Mouse (Mus musculus): ENCODE results near the gene Il1f10. TPM values are rescaled to one million over a fixed set of nuclear protein-coding genes. Genes with fewer than 3 reads are reported as not detected.

Gene Il1f10
- total and polyA plus RNA-seq, 2 experiments from 2014 or later: not detected

- Histone ChIP-seq H3K27ac (ENCODE audit: low read depth) (no peak overlapping the region), H3K4me2 (ENCODE audit: low read depth, low read length) (no peak overlapping the region), H3K4me3 (ENCODE audit: low read depth, low read length) (no peak overlapping the region), H3K9ac (replicated peaks; ENCODE audit: low read depth, low read length) (no peak overlapping the region), H3K36me3 (replicated peaks; ENCODE audit: control insufficient read depth, insufficient read depth, low read length) (no peaks in the 10 kb centered on the region), H3K4me1 (ENCODE audit: control insufficient read depth, insufficient read depth) (no peaks in the 10 kb centered on the region), H3K27me3 (ENCODE audit: control insufficient read depth, insufficient read depth, low read length) (no peaks in the 10 kb centered on the region), H3K9me3 (replicated peaks; ENCODE audit: control insufficient read depth, low read length) (no peaks in the 10 kb centered on the region)
- 4% methylated on average over 3 of the region's 3 CpGs for WGBS
- DNase-seq (ENCODE audit: low spot score) (no peak), ATAC-seq (ENCODE audit: insufficient read depth, low read depth) (no peak)
- TF ChIP-seq EP300 (IDR thresholded peaks at IDR 0.05; ENCODE audit: low read depth) (no peak), CTCF (IDR thresholded peaks at IDR 0.05; ENCODE audit: low read depth) (peak; percentile 80)
Observed at GRCm38 (mm10) chr2:24296837-24297236, 5.8 kb downstream of the Il1f10 start.

- H3K4me1 ChIP-seq (ENCODE audit: control insufficient read depth, insufficient read depth): no peaks in the 10 kb centered on the region
- H3K4me3 ChIP-seq (ENCODE audit: low read depth, low read length): no peak overlapping the region
- TF ChIP-seq CTCF (IDR thresholded peaks at IDR 0.05; ENCODE audit: low read depth): no peak
- TF ChIP-seq EP300 (IDR thresholded peaks at IDR 0.05; ENCODE audit: low read depth): no peak
- H3K9ac ChIP-seq (replicated peaks; ENCODE audit: low read depth, low read length): no peak overlapping the region
- H3K4me2 ChIP-seq (ENCODE audit: low read depth, low read length): no peak overlapping the region
- no peaks in the 10 kb centered on the region for H3K36me3 ChIP-seq (replicated peaks; ENCODE audit: control insufficient read depth, insufficient read depth, low read length)
- ATAC-seq (ENCODE audit: insufficient read depth, low read depth) (no peak), DNase-seq (ENCODE audit: low spot score) (no peak)
- 63% methylated on average over 6 of the region's 6 CpGs for WGBS
- no peak overlapping the region for H3K27ac ChIP-seq (ENCODE audit: low read depth)
- H3K9me3 ChIP-seq (replicated peaks; ENCODE audit: control insufficient read depth, low read length): no peaks in the 10 kb centered on the region
- H3K27me3 ChIP-seq (ENCODE audit: control insufficient read depth, insufficient read depth, low read length): no peaks in the 10 kb centered on the region
Observed at GRCm38 (mm10) chr2:24311302-24312001, 20.5 kb downstream of the Il1f10 start.

- TF ChIP-seq EP300 (IDR thresholded peaks at IDR 0.05; ENCODE audit: low read depth) (no peak), CTCF (IDR thresholded peaks at IDR 0.05; ENCODE audit: low read depth) (no peak)
- no peak overlapping the region for H3K27ac ChIP-seq (ENCODE audit: low read depth)
- no peak for DNase-seq (ENCODE audit: low spot score)
- H3K27me3 ChIP-seq (ENCODE audit: control insufficient read depth, insufficient read depth, low read length): no peaks in the 10 kb centered on the region
- H3K4me3 ChIP-seq (ENCODE audit: low read depth, low read length): no peak overlapping the region
- no peak overlapping the region for H3K4me2 ChIP-seq (ENCODE audit: low read depth, low read length)
- H3K4me1 ChIP-seq (ENCODE audit: control insufficient read depth, insufficient read depth): no peaks in the 10 kb centered on the region
- no peaks in the 10 kb centered on the region for H3K9me3 ChIP-seq (replicated peaks; ENCODE audit: control insufficient read depth, low read length)
- no peak overlapping the region for H3K9ac ChIP-seq (replicated peaks; ENCODE audit: low read depth, low read length)
- 62% methylated on average over 1 of the region's 1 CpGs for WGBS
- no peak for ATAC-seq (ENCODE audit: insufficient read depth, low read depth)
- H3K36me3 ChIP-seq (replicated peaks; ENCODE audit: control insufficient read depth, insufficient read depth, low read length): no peaks in the 10 kb centered on the region
Observed at GRCm38 (mm10) chr2:24316919-24317318, 25.9 kb downstream of the Il1f10 start.

- ATAC-seq (ENCODE audit: insufficient read depth, low read depth): no peak
- no peak overlapping the region for H3K4me2 ChIP-seq (ENCODE audit: low read depth, low read length)
- no peak for DNase-seq (ENCODE audit: low spot score)
- no peaks in the 10 kb centered on the region for H3K27me3 ChIP-seq (ENCODE audit: control insufficient read depth, insufficient read depth, low read length)
- no peak overlapping the region for H3K9ac ChIP-seq (replicated peaks; ENCODE audit: low read depth, low read length)
- 43% methylated on average over 4 of the region's 4 CpGs for WGBS
- H3K27ac ChIP-seq (ENCODE audit: low read depth): no peak overlapping the region
- TF ChIP-seq CTCF (IDR thresholded peaks at IDR 0.05; ENCODE audit: low read depth) (no peak), EP300 (IDR thresholded peaks at IDR 0.05; ENCODE audit: low read depth) (no peak)
- no peak overlapping the region for H3K4me3 ChIP-seq (ENCODE audit: low read depth, low read length)
- no peaks in the 10 kb centered on the region for H3K36me3 ChIP-seq (replicated peaks; ENCODE audit: control insufficient read depth, insufficient read depth, low read length)
- H3K4me1 ChIP-seq (ENCODE audit: control insufficient read depth, insufficient read depth): no peaks in the 10 kb centered on the region
- no peaks in the 10 kb centered on the region for H3K9me3 ChIP-seq (replicated peaks; ENCODE audit: control insufficient read depth, low read length)
Observed at GRCm38 (mm10) chr2:24317919-24318598, 27.1 kb downstream of the Il1f10 start.

- no peaks in the 10 kb centered on the region for H3K36me3 ChIP-seq (replicated peaks; ENCODE audit: control insufficient read depth, insufficient read depth, low read length)
- ATAC-seq (ENCODE audit: insufficient read depth, low read depth): no peak
- no peak overlapping the region for H3K4me2 ChIP-seq (ENCODE audit: low read depth, low read length)
- peak; percentile 6 for DNase-seq (ENCODE audit: low spot score)
- H3K27me3 ChIP-seq (ENCODE audit: control insufficient read depth, insufficient read depth, low read length): no peaks in the 10 kb centered on the region
- no peak overlapping the region for H3K9ac ChIP-seq (replicated peaks; ENCODE audit: low read depth, low read length)
- no peak for TF ChIP-seq EP300 (IDR thresholded peaks at IDR 0.05; ENCODE audit: low read depth)
- no peak for TF ChIP-seq CTCF (IDR thresholded peaks at IDR 0.05; ENCODE audit: low read depth)
- no peak overlapping the region for H3K4me3 ChIP-seq (ENCODE audit: low read depth, low read length)
- H3K27ac ChIP-seq (ENCODE audit: low read depth): no peak overlapping the region
- WGBS: 32% methylated on average over 3 of the region's 3 CpGs
- no peaks in the 10 kb centered on the region for H3K4me1 ChIP-seq (ENCODE audit: control insufficient read depth, insufficient read depth)
- H3K9me3 ChIP-seq (replicated peaks; ENCODE audit: control insufficient read depth, low read length): no peaks in the 10 kb centered on the region
Observed at GRCm38 (mm10) chr2:24335333-24335732, 44.3 kb downstream of the Il1f10 start.

Measured in heart, postnatal 0 days (tissue).